Mouse (Mus musculus): Measurements from ENCODE around the gene Frmd6.
A peak's percentile ranks its signal among the peaks of the same experiment; 100 is the strongest.

The Frmd6 gene

DNA sequence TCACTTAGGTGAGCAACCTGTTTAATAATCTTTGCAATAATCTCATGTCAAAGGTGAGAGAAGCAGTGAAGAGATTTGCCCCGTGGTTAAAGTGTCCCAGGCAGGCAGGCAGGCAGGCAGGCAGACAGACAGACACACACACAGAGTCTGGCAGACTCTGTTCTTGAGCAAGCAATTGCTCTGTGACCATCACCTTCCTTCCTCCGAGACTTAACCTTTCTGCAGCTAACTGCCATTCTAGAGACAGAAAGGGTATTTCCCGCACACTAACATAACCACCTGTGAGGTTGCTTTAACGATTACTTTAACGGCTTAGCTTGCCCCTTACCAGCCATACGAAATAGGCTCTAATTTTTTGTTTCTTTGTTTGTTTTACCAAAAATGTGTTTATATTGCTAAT, 30.4 kb downstream of the Frmd6 start:
- no peak for DNase-seq

DNA sequence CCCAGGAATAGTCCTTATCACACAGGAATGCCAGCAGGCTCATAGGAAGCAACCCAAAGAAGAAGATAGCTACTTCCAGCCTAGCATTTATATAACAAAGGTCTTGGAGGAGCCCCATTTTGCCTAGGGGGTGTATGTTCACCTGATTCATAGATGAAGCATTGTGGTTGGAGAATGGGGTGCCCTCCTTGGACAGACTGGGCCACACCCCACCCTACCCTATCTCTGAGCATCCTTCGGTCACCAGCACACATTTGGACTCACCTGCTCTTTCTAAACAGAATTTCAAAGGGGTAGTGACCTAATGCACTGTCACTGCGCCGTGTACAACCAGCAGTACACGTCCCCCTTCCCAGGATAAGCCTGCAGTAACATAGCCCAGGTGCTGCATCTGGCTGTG, 31.5 kb downstream of the Frmd6 start:
- no peak for DNase-seq

DNA sequence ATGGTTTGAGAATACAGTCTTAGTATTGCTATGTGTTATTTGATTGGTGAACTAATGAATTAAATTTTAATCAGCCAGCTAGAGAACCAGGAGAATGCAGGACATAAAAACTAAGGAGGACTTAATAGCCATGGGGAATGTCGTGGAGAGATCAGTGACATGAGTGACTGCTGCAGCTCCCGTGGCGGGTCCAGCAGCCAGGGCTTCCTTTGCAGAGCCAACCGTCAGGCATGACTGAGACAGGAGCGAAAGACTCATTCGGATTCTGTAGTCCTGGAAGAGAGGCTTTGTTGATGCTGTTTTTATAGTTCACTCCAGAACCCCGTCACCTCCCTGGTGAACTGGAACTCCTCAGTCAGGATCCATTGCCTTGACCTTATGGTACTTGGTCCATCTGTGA, 38.0 kb downstream of the Frmd6 start:
- DNase-seq, result no peak

DNA sequence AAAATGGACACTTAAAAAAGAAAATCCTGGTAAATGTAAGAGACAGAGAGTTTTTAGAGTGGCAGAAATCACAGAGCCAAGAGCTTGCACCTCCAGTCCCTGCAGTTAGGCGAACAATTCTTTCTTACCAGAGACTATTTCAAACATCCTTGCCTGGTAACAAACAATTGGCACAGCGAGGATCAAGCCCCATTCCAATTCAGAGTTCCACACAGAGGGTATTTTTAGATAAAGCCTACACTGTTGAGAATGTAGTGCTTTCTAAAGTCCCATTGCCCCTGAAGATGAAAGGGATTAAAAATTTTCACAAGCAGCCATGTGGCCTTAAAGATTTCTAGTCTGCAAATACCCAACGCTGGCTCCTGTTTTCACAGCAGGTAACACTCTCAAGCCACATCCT, 42.5 kb downstream of the Frmd6 start:
- DNase-seq, result no peak

DNA sequence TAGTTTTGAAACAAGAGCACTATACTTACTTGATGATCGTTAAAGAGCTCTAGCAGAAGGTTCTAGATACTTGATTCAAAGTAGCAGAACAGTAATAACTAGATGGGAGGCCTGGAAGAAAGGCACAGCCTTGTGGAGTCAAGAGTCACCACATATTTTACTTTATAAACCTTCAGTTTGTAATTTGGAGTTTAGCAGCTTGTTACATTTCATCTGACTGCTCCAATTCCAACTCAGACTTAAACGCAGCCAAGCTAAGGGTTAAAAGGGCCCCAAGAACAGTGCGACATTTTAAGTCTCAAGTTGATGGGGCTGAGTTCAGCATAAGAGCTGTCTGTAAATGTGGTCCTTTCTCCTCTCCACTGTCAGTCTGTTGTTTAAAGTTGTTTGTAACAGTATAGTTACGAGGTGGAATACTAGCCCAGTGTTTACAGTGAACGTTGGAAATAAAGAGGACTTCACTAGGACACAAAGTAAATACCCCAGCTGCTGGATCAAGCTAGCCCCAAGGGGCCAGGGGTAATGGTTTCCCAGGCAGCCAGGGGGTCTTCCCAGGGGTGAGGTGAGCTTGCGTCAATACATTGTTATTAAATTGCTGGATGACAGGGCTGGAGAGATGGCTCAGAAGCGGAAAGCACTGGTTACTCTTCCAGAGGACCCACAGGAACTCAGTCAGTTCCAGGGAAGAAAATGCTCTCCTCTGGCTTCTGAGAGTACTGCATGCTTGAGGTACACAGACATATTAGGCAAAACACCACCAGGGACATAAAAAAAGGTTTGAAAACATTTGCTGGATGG, 43.1 kb downstream of the Frmd6 start:
- DNase-seq, result no peak

DNA sequence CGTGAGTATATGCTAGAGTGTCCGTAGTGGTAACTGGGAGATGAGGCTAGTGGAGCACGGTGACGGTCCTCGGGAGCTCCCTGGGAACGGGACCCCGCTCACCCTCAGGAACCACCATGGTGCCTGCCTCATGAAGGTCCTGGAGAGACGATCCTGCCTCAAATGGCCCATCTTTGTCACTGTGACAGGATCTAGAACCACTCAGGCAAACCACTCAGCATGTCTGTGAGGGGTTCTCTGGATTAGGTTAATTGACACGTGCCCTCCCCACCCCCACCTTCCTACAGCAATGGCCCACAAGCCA, 43.6 kb downstream of the Frmd6 start:
- no peak for DNase-seq

DNA sequence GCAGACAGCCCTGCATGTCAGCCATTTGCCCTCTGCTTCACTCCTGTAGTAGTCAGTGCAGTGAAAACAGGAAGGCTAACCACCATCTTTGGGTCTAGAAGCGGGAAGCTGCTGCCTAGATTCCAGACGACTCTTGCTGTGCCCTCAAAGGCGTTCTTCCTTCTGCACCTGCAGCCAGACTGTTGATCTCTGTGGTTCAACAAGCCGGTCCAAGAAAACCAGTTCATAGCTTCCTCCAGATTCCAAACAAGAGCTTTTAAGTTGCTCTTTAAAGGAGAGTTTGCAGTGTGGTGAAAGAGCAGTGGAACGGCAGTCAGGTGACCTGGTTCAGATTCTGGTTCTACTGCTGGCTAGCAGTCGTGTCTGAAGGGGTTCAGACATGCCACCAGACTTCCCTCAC, 48.2 kb downstream of the Frmd6 start:
- DNase-seq, result no peak

DNA sequence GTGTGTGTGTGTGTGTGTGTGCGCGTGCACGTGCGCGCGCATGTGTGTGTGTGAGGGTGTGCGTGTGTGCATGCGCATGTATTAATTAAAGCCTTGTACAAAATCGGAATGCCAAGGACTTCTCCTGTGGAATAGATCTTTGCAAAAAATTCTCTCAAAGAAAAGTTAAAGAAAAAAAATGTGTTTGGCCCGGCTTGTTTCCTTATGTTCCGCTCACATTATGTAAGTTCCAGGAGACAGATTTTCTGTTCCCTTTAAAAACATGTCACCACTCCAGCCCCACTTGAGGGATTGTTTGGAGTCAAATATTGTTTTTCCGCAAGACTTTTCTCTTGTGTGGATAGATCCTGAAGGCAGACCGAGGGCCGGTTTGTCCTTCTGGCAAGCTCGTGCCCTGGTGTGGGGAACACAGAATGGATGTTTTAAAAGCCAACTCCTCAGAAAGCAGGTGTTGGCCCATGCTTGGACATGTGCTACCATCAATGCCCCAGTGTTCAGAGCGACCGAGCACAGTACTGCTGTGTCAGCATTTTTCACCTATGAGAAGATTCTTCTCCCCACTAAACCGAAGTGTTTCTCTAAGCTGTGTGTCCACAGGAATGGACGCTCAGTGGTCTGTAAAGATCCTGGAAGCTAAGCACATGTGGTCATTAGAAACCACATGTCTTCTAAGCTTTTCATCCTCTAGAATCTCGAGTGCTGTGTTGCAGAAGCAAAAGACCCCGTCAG, 51.1 kb downstream of the Frmd6 start:
- DNase-seq, result no peak

DNA sequence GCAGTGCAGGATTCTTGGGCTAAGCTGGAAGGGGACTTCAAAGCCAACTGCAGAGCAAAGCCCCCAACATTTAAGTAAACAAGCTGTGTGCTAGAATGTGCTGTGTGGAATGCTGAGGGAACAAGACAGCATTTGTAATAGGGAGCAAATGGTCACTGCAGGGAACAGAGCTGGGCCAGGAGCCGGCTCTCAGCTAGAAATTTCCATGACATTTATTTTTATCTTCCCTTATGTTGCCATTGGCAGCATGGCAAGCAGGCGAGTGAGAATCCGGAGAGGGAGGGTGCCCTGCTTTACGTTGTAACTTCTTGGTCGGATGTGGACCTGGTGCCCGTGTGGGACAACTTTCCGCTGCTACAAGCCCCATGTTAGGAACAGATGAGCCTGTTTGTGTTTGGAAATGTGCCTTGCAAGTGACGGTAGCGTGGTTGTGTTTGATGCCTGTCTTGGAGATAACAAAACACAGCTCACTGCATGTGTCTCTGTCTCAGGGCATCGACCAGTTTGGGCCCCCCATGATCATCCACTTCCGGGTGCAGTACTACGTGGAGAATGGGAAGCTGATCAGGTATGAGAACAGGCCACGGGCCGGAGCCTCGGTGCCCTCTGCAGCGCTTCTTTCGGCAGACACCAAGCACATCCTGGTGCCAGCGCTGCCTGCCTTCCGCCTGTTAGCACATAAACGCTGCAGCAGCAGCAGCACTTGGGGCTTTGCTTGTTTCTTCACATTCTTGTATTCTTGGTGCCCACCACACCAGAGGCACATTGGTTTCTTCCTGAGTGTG, 52.8 kb downstream of the Frmd6 start:
- no peak for DNase-seq

DNA sequence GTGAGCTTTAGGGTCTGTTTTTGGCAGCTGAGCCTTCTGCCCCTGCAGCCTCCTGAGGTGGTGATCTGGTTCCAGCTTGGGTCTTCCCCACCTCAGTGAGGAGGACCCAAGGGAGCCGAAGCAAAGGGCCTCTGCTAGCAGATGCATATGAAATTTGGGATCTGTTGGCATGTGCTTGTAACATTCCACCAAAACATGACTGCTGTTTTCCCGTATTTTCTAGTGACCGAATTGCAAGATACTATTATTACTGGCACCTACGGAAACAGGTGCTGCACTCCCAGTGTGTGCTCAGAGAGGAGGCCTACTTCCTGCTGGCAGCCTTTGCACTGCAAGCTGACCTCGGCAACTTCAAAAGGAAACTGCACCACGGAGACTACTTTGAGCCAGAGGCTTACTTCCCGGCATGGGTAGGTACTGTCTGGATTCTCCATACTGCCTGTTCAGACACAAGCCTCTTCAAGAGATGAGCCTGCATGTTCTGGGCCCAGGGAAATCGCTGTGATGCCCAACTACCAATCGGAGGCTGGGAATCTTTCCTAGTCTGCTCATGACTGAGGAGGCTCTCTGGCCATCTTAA, 55.2 kb downstream of the Frmd6 start:
- DNase-seq, result no peak

DNA sequence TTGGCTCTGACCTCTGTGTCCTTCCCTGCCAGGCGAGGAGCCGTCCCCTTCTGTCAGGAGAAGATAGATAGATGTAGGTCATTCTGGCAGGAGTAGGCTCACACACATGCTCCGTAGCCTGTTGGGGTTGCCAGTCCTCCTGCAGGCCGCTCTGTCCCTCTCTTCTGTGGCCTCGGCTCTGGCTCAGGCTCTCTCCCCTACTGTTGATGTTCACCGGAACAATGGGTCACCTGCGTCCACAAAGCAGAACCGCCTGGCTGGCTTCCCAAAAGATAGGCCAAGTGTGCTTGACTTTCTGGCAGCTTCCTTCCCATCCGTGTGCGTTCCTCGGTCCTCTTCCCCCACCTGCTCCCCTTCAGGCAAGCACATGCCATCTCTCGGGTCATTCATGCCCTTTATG, 56.0 kb downstream of the Frmd6 start:
- peak; percentile 27 for DNase-seq

DNA sequence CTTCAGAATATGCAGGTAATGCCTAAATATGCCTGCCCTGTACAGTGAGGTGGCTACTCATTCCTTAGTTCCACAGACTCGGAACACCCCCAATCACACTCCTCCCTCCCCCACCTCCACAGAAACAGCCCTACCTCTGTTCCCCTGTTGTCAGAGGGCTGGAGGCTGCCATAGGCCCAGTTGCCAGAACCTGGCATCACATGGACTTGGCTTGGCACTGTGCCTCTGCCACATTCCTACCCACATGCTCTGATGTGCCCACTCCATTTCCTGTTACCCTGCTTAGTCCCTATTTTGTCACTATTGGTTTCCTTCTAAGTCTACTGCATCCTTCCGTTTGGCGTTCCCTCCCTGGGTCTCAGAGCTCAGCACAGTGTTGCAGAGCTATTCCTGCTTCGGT, 56.5 kb downstream of the Frmd6 start:
- DNase-seq, result no peak

DNA sequence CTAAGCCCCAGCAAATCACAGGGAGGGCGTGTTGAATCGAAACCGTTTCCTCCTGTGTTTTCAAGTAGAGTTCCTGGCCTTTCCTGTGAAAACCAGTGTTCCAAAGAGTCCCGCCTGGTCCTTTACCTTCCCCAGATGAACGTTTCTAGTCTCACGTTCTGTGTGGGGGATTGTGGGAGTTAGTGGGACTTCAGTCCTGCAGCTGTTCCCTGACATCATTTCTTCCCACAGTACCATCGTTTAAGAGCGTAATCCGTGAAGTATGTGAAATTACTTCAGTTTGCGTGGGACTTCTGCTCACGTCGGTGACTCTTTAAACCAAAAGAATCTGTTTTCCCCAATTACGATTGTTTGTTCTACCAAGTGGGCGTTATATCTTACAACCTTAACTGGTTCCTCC, 57.8 kb downstream of the Frmd6 start:
- DNase-seq, result no peak

DNA sequence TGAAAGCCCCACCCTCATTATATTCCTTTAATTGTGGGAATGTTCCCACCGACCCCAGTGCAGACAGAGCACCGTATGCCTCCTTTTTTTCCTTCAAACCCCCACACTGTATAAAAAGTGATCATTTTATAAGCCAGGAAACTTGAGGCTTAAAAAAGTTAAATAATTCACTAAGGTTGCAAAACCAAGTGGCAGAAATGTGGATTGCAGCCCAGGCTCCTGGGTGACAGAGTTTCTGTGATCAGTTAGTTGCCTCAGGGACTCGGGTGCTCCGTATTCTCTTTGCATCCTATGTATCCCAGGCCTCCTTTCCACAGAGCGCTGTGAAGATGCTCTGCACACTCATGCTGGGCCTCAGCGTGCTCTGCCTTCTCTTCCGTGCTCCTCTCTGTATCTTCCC, 58.8 kb downstream of the Frmd6 start:
- DNase-seq, result no peak

DNA sequence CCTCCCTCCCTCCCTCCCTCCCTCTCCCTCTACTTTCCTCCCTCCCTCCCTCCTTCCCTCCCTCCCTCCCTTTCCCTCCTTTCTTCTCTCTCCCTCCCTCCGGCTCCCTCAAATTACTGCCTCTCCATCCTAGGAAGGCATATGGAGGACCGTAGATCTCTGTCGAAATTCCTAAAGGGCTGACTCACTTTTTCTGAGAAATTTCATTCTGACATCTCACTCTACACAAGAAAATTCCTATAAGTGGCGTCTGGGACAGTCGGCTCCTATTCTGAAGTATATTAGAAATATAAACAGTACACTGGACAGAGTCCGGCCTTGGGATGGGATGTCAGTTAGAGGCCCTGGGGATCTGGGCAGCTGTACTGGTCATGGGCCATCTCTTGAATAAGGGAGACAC, 59.7 kb downstream of the Frmd6 start:
- no peak for DNase-seq

DNA sequence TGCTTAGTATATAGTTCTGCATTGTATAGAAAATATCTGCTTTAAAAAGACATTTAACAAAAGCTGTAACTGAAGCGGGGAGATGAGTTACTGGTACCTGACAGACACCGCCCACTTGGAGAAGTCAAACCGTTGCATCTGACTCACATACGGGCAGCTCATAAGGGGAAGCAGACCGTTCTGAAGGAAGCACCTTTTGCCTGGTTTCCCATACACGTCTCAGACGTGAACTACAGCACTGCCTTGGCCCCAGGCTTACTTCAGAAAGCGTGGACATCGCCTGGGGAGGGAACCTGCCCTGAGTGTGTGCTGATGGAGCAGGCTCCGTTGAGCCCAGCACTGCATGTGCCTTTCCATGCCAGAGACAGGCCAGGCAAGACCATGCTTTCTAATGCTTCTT, 60.3 kb downstream of the Frmd6 start:
- DNase-seq, result no peak

DNA sequence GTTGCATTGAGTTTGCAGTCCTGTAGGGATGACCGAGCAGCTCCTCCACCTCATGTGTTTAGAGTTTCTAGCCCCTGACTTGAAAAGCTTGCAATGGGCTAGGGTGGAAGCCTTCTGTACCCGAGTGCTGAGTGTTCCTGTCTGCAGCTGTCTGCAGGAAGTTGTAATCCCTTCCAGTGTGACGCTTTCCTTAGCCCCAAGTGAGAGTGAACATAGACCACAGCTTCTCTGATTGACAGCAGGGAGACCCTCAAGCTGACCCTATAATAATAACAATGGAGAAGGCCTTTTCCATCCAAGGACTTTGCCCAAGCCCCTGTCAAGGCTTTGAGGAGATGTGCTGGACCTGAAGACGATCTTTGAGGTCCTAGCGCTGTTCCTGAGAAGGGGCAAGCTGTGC, 65.1 kb downstream of the Frmd6 start:
- DNase-seq, result no peak

DNA sequence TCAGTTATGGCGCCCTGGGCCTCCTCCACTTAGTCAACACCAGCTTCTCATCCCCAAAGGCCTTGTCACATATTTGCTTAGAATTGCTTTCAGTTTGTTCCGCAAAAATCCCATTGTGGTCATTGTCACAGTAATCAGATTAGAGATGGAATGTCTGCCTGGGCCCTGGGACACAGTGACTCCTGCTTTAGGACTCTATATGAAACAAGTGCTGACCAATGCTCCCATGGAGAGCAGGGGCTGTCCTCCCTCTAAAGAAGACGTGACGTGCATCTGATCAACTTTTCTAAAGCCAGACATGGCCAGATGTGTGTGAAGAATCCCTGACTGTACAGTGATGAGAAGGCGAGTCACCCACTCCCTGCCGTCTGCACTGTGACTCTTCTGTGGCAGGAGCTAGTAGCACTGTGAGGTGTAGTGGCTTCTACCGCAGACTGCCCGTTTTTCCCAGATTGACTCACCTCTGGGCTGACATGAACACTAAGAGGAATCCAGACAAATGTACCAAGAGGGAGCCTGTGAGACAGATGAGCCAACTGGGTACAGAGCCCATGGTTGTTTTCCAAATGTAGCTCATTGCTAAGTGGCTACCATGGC, 65.7 kb downstream of the Frmd6 start:
- no peak for DNase-seq

DNA sequence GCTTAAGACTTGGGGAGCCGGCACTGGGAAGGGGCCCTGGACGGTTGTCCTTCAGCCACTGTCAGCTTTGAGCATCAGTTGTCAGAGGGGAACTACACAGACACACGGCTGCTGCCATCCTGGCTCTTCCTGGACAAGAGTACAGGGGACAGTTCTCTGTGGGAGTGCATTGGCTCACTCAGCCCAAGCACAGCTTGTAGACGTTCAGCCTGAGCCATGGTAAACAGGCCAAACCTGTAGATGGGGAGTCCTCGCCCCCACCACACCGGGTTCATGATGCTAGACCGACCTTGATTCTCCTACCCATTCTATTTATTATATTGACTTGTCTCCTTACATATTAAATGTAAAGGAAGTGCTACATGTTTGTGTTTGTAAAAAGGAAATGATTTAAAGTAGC, 70.0 kb downstream of the Frmd6 start:
- DNase-seq, result no peak

DNA sequence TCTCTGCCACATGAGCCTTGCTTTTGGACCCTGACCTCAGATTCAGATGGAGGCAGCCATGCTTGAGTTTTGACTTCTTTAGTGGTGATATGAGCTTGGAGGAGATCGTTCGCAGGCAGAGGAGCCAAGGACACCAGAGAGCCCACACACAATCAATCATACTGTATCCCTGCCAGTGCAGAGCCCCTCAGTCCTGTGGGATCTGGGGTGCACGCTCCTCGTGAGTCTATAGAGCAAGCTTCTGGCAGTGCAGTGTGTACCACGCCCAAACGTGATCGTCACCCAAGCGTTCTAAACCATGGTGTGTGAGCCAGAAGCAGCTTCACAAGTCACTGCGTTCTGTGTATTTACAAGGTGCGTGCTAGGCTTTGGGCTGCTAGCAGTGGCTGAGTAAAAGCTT, 70.8 kb downstream of the Frmd6 start:
- no peak for DNase-seq

DNA sequence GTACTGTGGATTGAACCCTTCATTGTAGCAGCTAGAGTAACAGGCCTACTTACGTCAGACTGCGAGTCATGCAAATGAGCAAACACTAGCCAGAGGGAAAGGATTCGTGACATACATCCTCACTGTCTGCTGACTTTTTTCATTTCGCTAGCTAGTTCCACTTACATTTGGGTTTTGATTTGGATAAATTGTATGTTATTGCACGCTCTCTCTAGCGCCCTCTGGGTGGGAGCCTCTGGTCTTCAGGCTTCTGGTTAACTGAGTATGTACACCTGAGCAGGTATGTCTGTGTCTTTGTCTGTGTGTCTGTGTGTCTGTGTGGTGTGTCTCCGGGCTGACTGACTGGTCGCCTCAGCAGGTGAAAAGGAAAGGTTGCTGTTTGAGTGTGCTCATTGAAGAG, 72.1 kb downstream of the Frmd6 start:
- no peak for DNase-seq

DNA sequence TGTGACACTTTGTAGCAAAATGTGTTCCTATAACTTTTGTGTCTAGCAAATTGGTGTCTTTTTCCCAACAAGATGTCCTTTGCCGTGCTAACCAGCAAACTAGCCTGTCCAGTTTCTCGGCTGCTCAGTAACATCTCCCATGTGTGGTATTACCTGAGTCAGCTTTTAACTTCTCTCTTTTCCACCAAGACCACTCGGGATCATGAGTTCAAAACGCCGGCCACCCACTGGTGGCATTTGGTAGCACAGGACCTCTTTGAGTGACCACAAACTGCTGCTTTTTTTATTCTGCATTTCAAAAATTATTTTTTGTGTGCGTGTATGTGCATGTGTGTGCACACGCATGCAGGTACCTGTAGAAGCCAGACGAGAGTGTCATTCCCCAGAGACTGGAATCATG, 73.1 kb downstream of the Frmd6 start:
- no peak for DNase-seq

DNA sequence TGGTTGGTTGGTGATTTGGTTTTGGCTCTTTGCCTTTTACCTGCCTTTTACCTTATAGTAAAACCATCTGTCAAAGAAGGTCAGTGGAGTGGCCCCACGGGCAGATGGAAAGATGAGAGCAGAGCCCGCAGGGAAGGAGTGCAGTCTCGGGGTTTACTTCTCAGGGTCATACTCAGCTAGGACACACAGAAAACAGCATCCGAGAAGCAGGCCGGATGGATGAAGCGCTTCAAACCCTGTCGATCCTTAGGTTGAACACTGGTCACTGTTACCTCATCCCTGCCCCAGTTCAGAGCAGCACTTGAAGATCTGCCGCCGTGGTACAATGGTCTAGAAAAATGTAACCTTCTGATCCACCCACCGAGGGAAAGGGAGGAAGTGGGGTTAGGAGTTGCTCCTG, 79.2 kb downstream of the Frmd6 start:
- DNase-seq, result no peak
